Mouse (Mus musculus) adrenal gland, postnatal 36 days (tissue): ENCODE measurements around the gene Fgb. TPM values are rescaled to one million over a fixed set of nuclear protein-coding genes. Genes with fewer than 3 reads are reported as not detected.

Source experiments
- DNase-seq, 2 experiments: peaks; one replicate each; pipeline ENCODE4 v3.0.0; 2021; ENCODE audit warnings: mixed read lengths in 1 of 2
- total RNA-seq, 2 experiments: library from RNA; stranded (reverse); gene quantifications; 2 replicates each; pipeline ENCODE4 v1.2.3; 2021

The Fgb gene
- total RNA-seq, 2 experiments from 2014 or later, result 1.1 TPM; not detected in 1

GRCm38 (mm10) chr3:83027546-83028251 is 22.0 kb downstream of the Fgb start:
- DNase-seq, result no peak

- no peak for DNase-seq
Measured at GRCm38 (mm10) chr3:83025475-83026301, 24.0 kb downstream of the Fgb start, which contains the start of gene Fga. Gene Fga (plus strand): TSS chr3:83026076.

- no peak for DNase-seq
Measured at GRCm38 (mm10) chr3:83025036-83025435, 24.6 kb downstream of the Fgb start.

- no peak for DNase-seq
Measured at GRCm38 (mm10) chr3:83021176-83021575, 28.5 kb downstream of the Fgb start.

- no peak for DNase-seq
Measured at GRCm38 (mm10) chr3:83020387-83020786, 29.3 kb downstream of the Fgb start.

GRCm38 (mm10) chr3:83016236-83016635 is 33.4 kb downstream of the Fgb start:
- no peak for DNase-seq

GRCm38 (mm10) chr3:83013951-83014350 is 35.7 kb downstream of the Fgb start:
- DNase-seq, result no peak

GRCm38 (mm10) chr3:83012636-83013035 is 37.0 kb downstream of the Fgb start:
- no peak for DNase-seq

- no peak for DNase-seq
Measured at GRCm38 (mm10) chr3:83011565-83011964, 38.1 kb downstream of the Fgb start.

GRCm38 (mm10) chr3:83011136-83011535 is 38.5 kb downstream of the Fgb start:
- no peak for DNase-seq

GRCm38 (mm10) chr3:83010291-83010690 is 39.4 kb downstream of the Fgb start:
- no peak for DNase-seq

GRCm38 (mm10) chr3:83007557-83007956 is 42.1 kb downstream of the Fgb start, which contains the start of gene Fgg:
Gene Fgg (plus strand): TSS chr3:83007724.
- no peak for DNase-seq

GRCm38 (mm10) chr3:83004801-83005200 is 44.9 kb downstream of the Fgb start:
- no peak for DNase-seq

GRCm38 (mm10) chr3:83003068-83003467 is 46.6 kb downstream of the Fgb start:
- DNase-seq, result no peak

GRCm38 (mm10) chr3:83002191-83002590 is 47.5 kb downstream of the Fgb start:
- DNase-seq, result peak; percentile 19 to 46

- DNase-seq, result no peak
Measured at GRCm38 (mm10) chr3:82999995-83000394, 49.7 kb downstream of the Fgb start.

- peak in 1 of 2 experiments; percentile 37 for DNase-seq
Measured at GRCm38 (mm10) chr3:82998772-82999463, 50.7 kb downstream of the Fgb start.

- DNase-seq, result no peak
Measured at GRCm38 (mm10) chr3:82996656-82997055, 53.0 kb downstream of the Fgb start.

- DNase-seq, result peak; percentile 65 to 74
Measured at GRCm38 (mm10) chr3:82995368-82995767, 54.3 kb downstream of the Fgb start.

GRCm38 (mm10) chr3:82992956-82993355 is 56.7 kb downstream of the Fgb start:
- DNase-seq, result no peak

GRCm38 (mm10) chr3:82991963-82992362 is 57.7 kb downstream of the Fgb start:
- no peak for DNase-seq
